Mouse (Mus musculus): ENCODE data around the gene Fkrp.
A peak's percentile ranks its signal among the peaks of the same experiment; 100 is the strongest.

Fkrp gene

DNA sequence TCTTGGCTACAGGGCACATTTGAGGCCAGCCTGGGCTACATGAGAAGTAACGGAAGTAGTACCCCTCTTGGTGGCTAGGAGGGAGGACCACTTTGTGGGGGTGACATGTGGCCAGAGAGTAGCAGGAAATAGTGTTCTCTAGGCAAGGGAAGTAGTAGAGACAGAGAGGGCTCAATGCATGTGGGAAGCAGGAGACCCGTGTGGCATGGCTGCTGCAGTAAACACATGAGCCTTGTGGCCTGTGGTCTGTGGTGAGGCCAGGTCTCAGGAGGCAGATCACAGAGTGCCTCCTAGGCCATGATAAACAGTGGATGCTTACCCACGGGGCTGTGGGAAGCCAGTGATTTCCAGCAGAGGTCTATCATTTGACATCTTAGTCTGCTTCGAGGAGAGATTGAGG, 10.7 kb upstream of the Fkrp start:
- no peak for DNase-seq

DNA sequence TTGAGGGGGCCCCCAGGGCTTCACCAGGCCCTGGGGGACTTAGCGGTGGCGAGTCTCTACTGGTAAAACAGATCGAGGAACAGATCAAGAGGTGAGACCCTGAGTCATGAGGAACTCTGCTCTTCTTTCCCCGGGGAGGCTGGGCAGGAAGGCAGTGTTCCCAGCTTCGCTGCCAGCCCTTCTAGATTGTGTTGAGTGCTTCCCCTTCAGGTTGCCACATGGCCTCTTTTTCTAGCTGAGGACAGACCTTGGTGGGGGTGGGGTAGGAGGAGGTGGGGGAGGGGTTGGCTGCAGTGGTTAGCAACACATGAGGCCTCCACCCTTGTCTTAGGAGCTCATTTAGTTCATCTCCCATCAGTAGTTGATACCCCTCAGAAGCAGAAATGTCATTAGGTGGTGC, 10.0 kb upstream of the Fkrp start:
- DNase-seq = no peak

DNA sequence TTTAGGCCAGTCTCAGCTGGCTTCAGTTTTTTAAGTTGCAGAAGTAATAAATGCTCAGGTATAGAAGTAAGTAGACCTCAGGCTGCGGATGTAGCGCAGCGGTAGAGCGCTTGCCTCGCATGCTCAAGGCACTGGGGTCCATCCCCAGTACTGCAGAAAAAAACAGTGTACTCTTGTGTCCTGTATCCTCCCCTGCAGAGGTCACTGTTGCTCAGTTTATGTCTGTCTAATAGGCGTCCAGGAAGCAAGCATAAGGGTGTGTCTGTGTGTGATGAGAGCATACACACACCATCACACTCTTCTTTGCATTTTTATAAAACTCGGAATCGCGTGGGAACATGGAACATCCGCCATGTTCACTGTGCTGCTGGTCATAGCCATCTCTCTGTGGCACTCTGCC, 9.3 kb upstream of the Fkrp start:
- DNase-seq = no peak

DNA sequence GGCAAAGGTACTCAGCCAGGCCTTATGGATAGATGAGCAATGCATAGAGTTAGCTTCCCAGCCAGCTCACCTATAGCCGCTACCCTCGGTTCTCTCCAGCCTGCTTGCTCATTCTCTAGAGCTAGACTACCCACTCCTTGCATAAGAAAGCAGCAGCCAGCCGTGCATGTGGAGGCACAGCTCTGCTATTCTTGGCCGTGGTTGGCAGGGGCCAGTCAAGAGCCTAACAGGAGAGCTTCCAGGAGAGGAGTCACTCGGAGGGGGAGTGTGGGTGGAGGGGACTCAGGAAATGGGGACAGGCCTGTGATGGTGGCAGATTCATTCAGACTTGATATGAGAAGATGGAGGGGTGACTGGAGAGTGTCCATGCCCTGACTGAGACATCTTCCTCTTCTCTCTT, 7.2 kb upstream of the Fkrp start:
- peak; percentile 94 for DNase-seq

GRCm38 (mm10) chr7:16821669-16822101, 5.2 kb upstream of the Fkrp start:
- peak; percentile 92 for DNase-seq

- DNase-seq = no peak
Measured at GRCm38 (mm10) chr7:16821091-16821490, 4.6 kb upstream of the Fkrp start.

- DNase-seq = no peak
Measured at GRCm38 (mm10) chr7:16820271-16820763, 3.8 kb upstream of the Fkrp start.

DNA sequence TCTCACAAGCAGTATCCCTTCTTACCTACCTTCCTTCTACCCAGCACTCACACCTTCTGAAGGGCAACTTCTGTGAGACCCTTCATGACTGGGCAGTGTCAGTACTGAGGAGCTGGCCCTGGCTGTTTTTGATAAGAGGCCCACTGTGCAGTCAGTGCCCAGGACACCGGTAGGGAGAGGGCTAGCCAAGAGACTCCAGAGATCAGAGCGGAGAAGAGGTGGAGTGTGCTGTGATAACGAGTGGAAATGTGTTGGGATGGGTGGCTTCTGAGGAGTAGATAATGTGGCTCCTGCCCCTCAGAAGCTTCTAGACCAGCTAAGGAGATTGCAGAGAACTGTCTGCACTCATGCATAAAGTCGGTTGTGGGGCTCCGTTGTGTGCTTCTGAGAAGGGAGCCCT, 3.3 kb upstream of the Fkrp start:
- no peak for DNase-seq

DNA sequence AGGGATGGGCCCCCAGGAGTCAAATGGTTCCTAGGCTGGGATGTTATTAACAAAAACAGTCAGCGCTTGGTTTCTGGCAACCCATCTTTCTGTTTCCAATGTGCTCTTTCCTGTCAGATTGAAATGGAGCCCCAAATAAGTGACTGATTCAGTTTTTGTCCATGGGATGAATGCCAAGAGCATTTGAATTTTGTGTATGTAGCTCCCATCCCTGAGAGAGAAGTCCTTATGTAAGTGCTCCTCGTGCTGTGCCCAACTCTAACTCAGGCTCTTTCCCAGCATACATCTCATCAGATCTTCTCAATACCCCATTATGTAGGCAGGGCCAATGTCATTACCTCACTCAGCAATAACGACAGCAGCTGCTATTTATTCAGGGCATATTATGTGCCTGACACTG, 1.2 kb upstream of the Fkrp start:
- DNase-seq = peak; percentile 77

- peak; percentile 85 for DNase-seq
Measured at GRCm38 (mm10) chr7:16816078-16816474, 456 bp downstream of the Fkrp start.

GRCm38 (mm10) chr7:16815351-16815941, 1.1 kb downstream of the Fkrp start, which contains the start of gene Strn4:
Gene Strn4, plus strand, starts transcription at chr7:16815889.
- DNase-seq = peak; percentile 56

GRCm38 (mm10) chr7:16812505-16812904, 4.0 kb downstream of the Fkrp start:
- DNase-seq = no peak

DNA sequence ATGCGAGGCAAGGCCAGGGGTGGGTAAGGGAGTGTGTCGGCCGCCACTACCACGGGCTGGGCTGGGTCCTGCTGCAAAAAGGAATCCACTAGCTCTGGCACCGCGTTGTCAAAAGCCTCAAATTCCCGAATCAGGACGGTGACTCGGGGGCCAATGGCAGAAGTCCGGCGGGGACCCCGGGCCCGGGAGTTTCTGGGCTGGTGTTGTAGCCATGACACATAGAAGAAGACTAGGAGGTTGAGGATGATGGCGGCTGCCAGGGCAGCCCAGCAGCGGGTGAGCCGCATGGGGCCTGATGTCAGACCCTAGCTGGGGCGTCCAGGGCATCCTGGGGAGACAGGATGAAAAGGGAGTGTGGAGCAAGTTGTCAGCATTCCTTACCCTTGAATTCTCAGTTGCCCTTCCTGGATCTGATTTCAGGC, 4.9 kb downstream of the Fkrp start:
- DNase-seq = no peak

DNA sequence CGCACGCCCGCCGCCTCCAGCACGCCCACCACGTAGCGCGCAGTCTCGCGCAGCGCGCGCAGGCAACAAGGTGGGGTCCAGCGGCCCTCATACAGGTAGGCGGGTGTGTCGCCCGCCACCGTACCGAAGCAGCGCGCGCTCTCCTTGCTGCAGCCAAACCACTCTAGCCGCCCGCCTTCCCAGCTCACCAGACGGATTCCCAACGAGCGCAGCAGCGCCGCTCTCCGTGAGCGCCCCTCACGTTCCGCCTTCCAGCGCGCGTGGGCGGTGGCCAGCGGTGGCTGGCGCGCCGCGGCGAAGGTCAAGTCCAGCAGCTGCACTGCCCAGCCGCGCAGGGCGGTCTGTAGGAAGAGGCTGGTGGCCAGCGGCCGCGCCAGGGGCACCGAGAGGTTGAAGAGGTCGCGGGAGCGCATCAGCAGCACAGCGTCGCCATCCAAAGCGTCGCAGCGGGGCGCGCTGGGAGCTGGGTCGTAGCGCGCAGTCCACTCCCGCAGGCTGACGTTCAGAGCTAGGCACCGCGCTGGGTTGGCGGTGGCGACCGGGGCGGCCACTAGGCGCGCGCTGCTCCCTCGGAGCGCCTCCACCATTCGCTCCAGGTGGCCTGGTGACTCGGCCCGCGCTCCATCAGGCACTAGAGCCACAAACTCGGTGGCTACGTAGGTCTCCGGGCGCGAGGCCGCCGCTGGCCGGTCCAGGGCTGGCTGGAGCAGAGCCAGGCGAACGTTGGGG, 5.4 kb downstream of the Fkrp start:
- peak; percentile 69 for DNase-seq

- no peak for DNase-seq
Measured at GRCm38 (mm10) chr7:16810399-16810919, 6.1 kb downstream of the Fkrp start.

DNA sequence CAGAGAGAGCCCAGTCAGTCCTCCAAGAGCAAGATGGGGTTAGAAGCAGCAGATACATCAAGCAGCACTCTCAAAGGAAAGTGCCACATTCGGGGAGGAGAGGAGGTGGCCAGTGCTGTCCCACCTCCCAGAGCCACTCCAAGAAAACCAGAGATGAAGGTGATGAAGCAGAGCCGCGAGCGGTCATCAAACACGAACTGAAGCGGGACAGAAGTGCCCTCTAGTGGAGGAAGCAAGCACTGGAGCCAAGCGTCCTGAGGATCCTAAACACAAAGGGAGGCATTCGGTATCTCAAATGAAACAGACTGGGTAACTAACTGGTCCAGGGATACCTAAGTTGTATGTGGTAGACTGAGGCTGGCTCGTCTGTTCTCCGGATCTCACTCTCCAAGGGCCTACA, 6.8 kb downstream of the Fkrp start:
- peak; percentile 75 for DNase-seq

DNA sequence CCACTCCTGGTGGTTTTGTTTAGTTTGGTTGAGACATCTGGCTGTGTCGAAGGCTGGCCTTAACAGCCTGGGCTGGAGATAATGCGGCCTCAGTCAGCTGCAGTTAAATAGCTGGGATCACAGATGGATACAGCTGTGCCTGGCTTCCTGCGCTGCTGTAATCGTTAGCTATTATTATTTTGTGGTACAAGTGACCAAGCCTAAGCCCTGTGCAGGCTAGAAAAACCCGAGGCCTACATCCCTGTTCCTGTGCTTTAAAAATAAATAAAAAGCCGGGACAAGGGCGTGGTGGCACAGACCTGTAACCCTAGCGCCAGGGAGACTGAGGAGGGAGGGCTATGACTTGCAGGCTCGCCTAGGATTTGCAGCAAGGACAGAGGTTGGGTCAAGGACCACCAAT, 7.9 kb downstream of the Fkrp start:
- DNase-seq = no peak

GRCm38 (mm10) chr7:16807936-16808335, 8.6 kb downstream of the Fkrp start:
- DNase-seq = no peak

GRCm38 (mm10) chr7:16804409-16805028, 12.0 kb downstream of the Fkrp start:
- no peak for DNase-seq

- DNase-seq = no peak
Measured at GRCm38 (mm10) chr7:16794886-16795285, 21.6 kb downstream of the Fkrp start.

DNA sequence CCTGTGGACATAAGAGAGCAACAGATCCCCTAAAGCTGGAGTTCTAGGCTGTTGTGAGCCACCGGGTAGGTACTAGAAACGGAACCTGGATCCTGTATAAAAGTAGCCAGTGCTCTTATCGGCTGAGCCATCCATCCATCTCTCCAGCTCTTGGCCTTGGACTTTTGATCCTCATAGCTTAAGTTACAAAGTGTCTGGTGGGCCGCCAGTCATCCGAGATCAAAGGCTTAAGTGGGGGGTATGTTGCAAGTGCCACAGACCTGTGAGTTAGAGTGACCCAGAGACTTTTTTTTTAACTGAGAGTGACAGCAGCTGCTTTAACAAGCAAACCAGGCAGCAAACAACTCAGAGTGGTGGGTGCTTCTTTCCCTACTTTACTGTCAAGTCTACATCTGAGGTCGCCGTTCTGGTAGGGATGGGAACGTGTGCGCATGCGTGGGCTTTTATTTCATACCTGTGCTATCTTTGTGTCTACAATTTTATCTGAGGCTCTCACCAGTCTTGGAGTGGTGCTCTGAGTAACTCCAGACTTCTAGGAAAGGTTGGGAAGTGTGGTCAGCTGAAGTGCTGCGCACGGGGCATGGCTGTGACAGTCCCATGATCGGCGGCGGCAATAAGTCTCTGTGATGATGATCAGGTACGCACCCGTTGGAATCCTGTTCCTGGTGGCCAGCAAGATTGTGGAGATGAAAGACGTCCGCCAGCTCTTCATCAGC, 23.4 kb downstream of the Fkrp start:
- no peak for DNase-seq

- DNase-seq = no peak
Measured at GRCm38 (mm10) chr7:16792316-16792715, 24.2 kb downstream of the Fkrp start.

- no peak for DNase-seq
Measured at GRCm38 (mm10) chr7:16785541-16786083, 30.9 kb downstream of the Fkrp start.

All from right cerebral cortex, adult 18-20 months (tissue).